ENCODE assay signal across 32 mouse cellular contexts in the genomic region with DNA sequence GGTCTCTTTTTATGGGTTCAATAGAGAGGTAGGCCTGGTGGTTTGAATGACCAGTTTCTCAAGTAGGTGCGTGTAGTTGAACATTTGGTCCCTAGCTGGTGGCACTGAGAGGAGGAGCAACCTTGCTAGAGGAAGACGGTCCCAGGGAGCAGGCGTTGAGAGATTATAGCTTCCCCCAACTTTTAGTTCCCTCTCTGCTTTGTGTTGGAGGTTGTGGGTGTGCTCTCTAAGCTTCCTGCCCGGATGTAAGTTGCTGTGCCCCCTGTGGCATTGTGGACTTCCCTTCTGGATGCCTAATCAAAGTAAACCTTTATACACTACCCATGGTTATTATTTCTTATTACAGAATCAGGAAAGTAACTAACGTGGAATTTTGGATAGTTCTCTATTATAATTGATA. TPM values are rescaled to one million over a fixed set of nuclear protein-coding genes. Genes with fewer than 3 reads are reported as not detected.
DNase-seq lines count a peak whose midpoint lies in the region; ATAC-seq and TF ChIP-seq lines count a peak whose summit lies in the region.
"Had no signal": no experiment of that assay in that cellular context is flagged by ENCODE, and none has a peak within 500 bp of the region (broad histone marks: within the 10 kb centered on the region; RNA-seq: fewer than 3 reads in every experiment).

No protein-coding gene starts in this region.

- H3K9ac ChIP-seq in MEL (ENCODE audit: control insufficient read depth, low read depth, low read length, poor library complexity, severe bottlenecking) = no peak overlapping the region
- H3K9ac ChIP-seq: embryonic facial prominence, embryonic 12.5 days; embryonic facial prominence, embryonic 15.5 days; forebrain, embryonic 12.5 days; forebrain, embryonic 15.5 days; heart, embryonic 13.5 days; hindbrain, embryonic 13.5 days; intestine, embryonic 15.5 days had no signal

- H3K9me3 ChIP-seq in MEL (replicated peaks; ENCODE audit: insufficient read depth, low read length) = no peaks in the 10 kb centered on the region
- H3K9me3 ChIP-seq: embryonic facial prominence, embryonic 12.5 days; embryonic facial prominence, embryonic 15.5 days; forebrain, embryonic 12.5 days; forebrain, embryonic 15.5 days; heart, embryonic 10.5 days; heart, embryonic 13.5 days; hindbrain, embryonic 10.5 days; hindbrain, embryonic 13.5 days; intestine, embryonic 15.5 days had no signal

- H3K36me3 ChIP-seq in kidney, adult 2 months (ENCODE audit: control insufficient read depth, insufficient read depth, low read length) = no peaks in the 10 kb centered on the region
- H3K36me3 ChIP-seq in MEL (ENCODE audit: control insufficient read depth in 1 of 2, insufficient read depth in 2 of 2, low read length in 2 of 2) = no peaks in the 10 kb centered on the region
- H3K36me3 ChIP-seq: embryonic facial prominence, embryonic 12.5 days; embryonic facial prominence, embryonic 15.5 days; forebrain, embryonic 12.5 days; forebrain, embryonic 15.5 days; heart, embryonic 10.5 days; heart, embryonic 13.5 days; hindbrain, embryonic 10.5 days; hindbrain, embryonic 13.5 days; intestine, embryonic 15.5 days had no signal

- WGBS in kidney, adult 2 months = 61% methylated on average over 5 of the region's 5 CpGs

- peak; percentile 84 to 94 for ATAC-seq in hematopoietic stem cell, adult 5-6 weeks (replicated peaks in 1 of 2; ENCODE audit: insufficient read depth in 1 of 2, low FRiP score in 2 of 2, low TSS enrichment in 1 of 2, low read depth in 1 of 2, poor library complexity in 2 of 2, severe bottlenecking in 2 of 2)
- 0 out of 2 replicates have a peak, but pooled peaks have one; percentile 30 for ATAC-seq in megakaryocyte-erythroid progenitor cell, adult 5-6 weeks (replicated peaks; ENCODE audit: low FRiP score, low TSS enrichment, poor library complexity, severe bottlenecking)
- ATAC-seq: hindbrain, embryonic 16.5 days; intestine, embryonic 15.5 days; Patski had no signal

- no peak for TF ChIP-seq EP300 in MEL (IDR thresholded peaks at IDR 0.05; ENCODE audit: low read depth in 1 of 2, low read length in 2 of 2)

- DNase-seq in kidney, adult 2 months = peak; percentile 1
- DNase-seq in kidney, adult 11 months = no peak
- DNase-seq in MEL (ENCODE audit: low read depth, low spot score) = peak; percentile 8
- DNase-seq in natural killer cell, adult 2 months (ENCODE audit: low spot score in 2 of 2) = no peak
- DNase-seq in ovary, adult 18-20 months (ENCODE audit: low spot score) = no peak
- DNase-seq: adrenal gland, adult 2 months; adrenal gland, postnatal 25 days; cerebellum, adult 11-12 months; cerebellum, adult 8-10 months; cerebellum, postnatal 10 days; cerebellum, postnatal 36 days; gastrocnemius, postnatal 25 days; heart, adult 2 months; heart, postnatal 14 days had no signal

- TF ChIP-seq POLR2A in kidney, adult 2 months (IDR thresholded peaks at IDR 0.05; ENCODE audit: low read depth, low read length) = no peak
- TF ChIP-seq POLR2A in MEL (IDR thresholded peaks at IDR 0.05; ENCODE audit: control insufficient read depth in 1 of 2, insufficient read depth in 1 of 2, low read depth in 1 of 2, low read length in 2 of 2, poor library complexity in 1 of 2) = no peak

- H3K4me3 ChIP-seq in kidney, adult 2 months (ENCODE audit: insufficient read depth, low read depth, low read length) = no peak overlapping the region
- no peak overlapping the region for H3K4me3 ChIP-seq in MEL (ENCODE audit: control insufficient read depth in 1 of 2, insufficient read depth in 1 of 2, low read depth in 2 of 2, low read length in 2 of 2)
- H3K4me3 ChIP-seq: embryonic facial prominence, embryonic 12.5 days; embryonic facial prominence, embryonic 15.5 days; forebrain, embryonic 12.5 days; forebrain, embryonic 15.5 days; heart, adult 2 months; heart, embryonic 10.5 days; heart, embryonic 13.5 days; hindbrain, embryonic 10.5 days; hindbrain, embryonic 13.5 days; intestine, embryonic 15.5 days had no signal

- H3K79me2 ChIP-seq in MEL (ENCODE audit: control insufficient read depth, insufficient read depth, low read length, poor library complexity) = no peaks in the 10 kb centered on the region

- no peak overlapping the region for H3K27ac ChIP-seq in kidney, adult 2 months (ENCODE audit: insufficient read depth, low read depth, low read length)
- H3K27ac ChIP-seq in MEL (ENCODE audit: control insufficient read depth, low read depth, low read length) = no peak overlapping the region
- H3K27ac ChIP-seq: embryonic facial prominence, embryonic 12.5 days; embryonic facial prominence, embryonic 15.5 days; forebrain, embryonic 12.5 days; forebrain, embryonic 15.5 days; heart, adult 2 months; heart, embryonic 10.5 days; heart, embryonic 13.5 days; hindbrain, embryonic 10.5 days; hindbrain, embryonic 13.5 days; intestine, embryonic 15.5 days had no signal

- no peak for TF ChIP-seq RAD21 in MEL (IDR thresholded peaks at IDR 0.05; ENCODE audit: low read depth, low read length)

- TF ChIP-seq CTCF in kidney, adult 2 months (conservative IDR thresholded peaks at IDR 0.05; ENCODE audit: insufficient read depth, insufficient read length, low read depth, low read length) = no peak
- no peak for TF ChIP-seq CTCF in MEL (IDR thresholded peaks at IDR 0.05 in 2 of 3, conservative IDR thresholded peaks at IDR 0.05 in 1 of 3; ENCODE audit: control insufficient read depth in 1 of 3, insufficient read depth in 1 of 3, low read depth in 2 of 3, low read length in 3 of 3, poor library complexity in 1 of 3, severe bottlenecking in 1 of 3)

- H3K4me1 ChIP-seq in kidney, adult 2 months (ENCODE audit: control insufficient read depth, insufficient read depth, low read length) = no peaks in the 10 kb centered on the region
- no peaks in the 10 kb centered on the region for H3K4me1 ChIP-seq in MEL (ENCODE audit: control insufficient read depth in 1 of 2, insufficient read depth in 2 of 2, low read length in 2 of 2)
- H3K4me1 ChIP-seq: embryonic facial prominence, embryonic 12.5 days; embryonic facial prominence, embryonic 15.5 days; forebrain, embryonic 12.5 days; forebrain, embryonic 15.5 days; heart, embryonic 10.5 days; heart, embryonic 13.5 days; hindbrain, embryonic 10.5 days; hindbrain, embryonic 13.5 days; intestine, embryonic 15.5 days had no signal

- H3K27me3 ChIP-seq in kidney, adult 2 months (replicated peaks; ENCODE audit: control insufficient read depth, insufficient read depth, low read length) = no peaks in the 10 kb centered on the region; the same call in 1 of the 2 replicates
- H3K27me3 ChIP-seq in MEL (ENCODE audit: control insufficient read depth in 1 of 2, insufficient read depth in 2 of 2, low read length in 2 of 2) = no peaks in the 10 kb centered on the region
- H3K27me3 ChIP-seq: embryonic facial prominence, embryonic 12.5 days; embryonic facial prominence, embryonic 15.5 days; forebrain, embryonic 12.5 days; forebrain, embryonic 15.5 days; heart, embryonic 13.5 days; hindbrain, embryonic 13.5 days; intestine, embryonic 15.5 days had no signal

TF ChIP-seq in MEL, 35 proteins besides CTCF, POLR2A, EP300 and RAD21:
- no peak for TF ChIP-seq TBP (IDR thresholded peaks at IDR 0.05; ENCODE audit: low read depth, low read length)
- TF ChIP-seq ZNF384 (IDR thresholded peaks at IDR 0.05; ENCODE audit: low read depth, low read length) = no peak
- TF ChIP-seq TCF12 (IDR thresholded peaks at IDR 0.05; ENCODE audit: low read depth, low read length) = no peak

RNA-seq across cellular contexts. Expression of gene Pou1f1, which starts 24.3 kb away (rescaled TPM):
- polyA plus RNA-seq in kidney, adult 2 months (2012; rRNA removed) = not detected in 2 replicates
- not detected in 2 replicates for total RNA-seq in MEL (2012; rRNA removed)
- not detected for polyA plus RNA-seq in MEL (2012; ENCODE audit: insufficient read depth in 1 of 2, insufficient read length in 2 of 2, low read depth in 1 of 2, low replicate concordance in 2 of 2, missing spikeins in 1 of 2)
- total RNA-seq in hematopoietic stem cell, adult 5-6 weeks (2017) = not detected in 2 replicates
- total RNA-seq in megakaryocyte-erythroid progenitor cell, adult 5-6 weeks (2014; fragmentation: Nextera tagmentation) = not detected in 2 replicates
- total RNA-seq in megakaryocyte-erythroid progenitor cell, adult 5-6 weeks (2017) = not detected in 2 replicates
- total RNA-seq: adrenal gland, adult 2 months; adrenal gland, postnatal 25 days; ES-E14; gastrocnemius, adult 8-10 months; gastrocnemius, postnatal 25 days; heart, adult 2 months; heart, postnatal 14 days had no signal
- polyA plus RNA-seq: adrenal gland, adult 2 months; C2C12; embryonic facial prominence, embryonic 15.5 days; forebrain, embryonic 12.5 days; forebrain, embryonic 15.5 days; gonadal fat pad, adult 2 months; heart, adult 2 months; heart, embryonic 10.5 days; heart, embryonic 13.5 days; heart, embryonic 16.5 days; hindbrain, embryonic 10.5 days; hindbrain, embryonic 16.5 days; intestine, embryonic 15.5 days; Patski had no signal

Comparison
In these comparisons a context has a peak if more than half of its experiments do, and no peak if none do; other contexts are left out.
1. DNase-seq: peak in kidney, adult 2 months (single experiment) and MEL (single experiment); none in kidney, adult 11 months (single experiment), natural killer cell, adult 2 months (0 of 2) and ovary, adult 18-20 months (single experiment).